Mouse (Mus musculus) cerebellum, postnatal 25 days (tissue): ENCODE results near the gene Il1r2.

Experiments
- DNase-seq, 2 experiments: peaks; one replicate each; pipeline ENCODE4 v3.0.0; 2021; ENCODE audit warnings: mixed read lengths in 2 of 2

Il1r2 gene

GRCm38 (mm10) chr1:40063409-40063808 lies 10.5 kb upstream of the Il1r2 start:
- DNase-seq, result no peak

- no peak for DNase-seq
Observed at GRCm38 (mm10) chr1:40064508-40064907, 9.4 kb upstream of the Il1r2 start.

- DNase-seq, result no peak
Observed at GRCm38 (mm10) chr1:40072558-40072957, 1.3 kb upstream of the Il1r2 start.

GRCm38 (mm10) chr1:40077328-40077727 lies 3.4 kb downstream of the Il1r2 start:
- DNase-seq, result no peak

GRCm38 (mm10) chr1:40081041-40081440 lies 7.2 kb downstream of the Il1r2 start:
- no peak for DNase-seq

GRCm38 (mm10) chr1:40084386-40084785 lies 10.5 kb downstream of the Il1r2 start:
- DNase-seq, result peak in 1 of 2 experiments; percentile 5

- peak; percentile 79 to 87 for DNase-seq
Observed at GRCm38 (mm10) chr1:40085403-40086182, 11.7 kb downstream of the Il1r2 start.

- DNase-seq, result no peak
Observed at GRCm38 (mm10) chr1:40091160-40091559, 17.3 kb downstream of the Il1r2 start.

- DNase-seq, result no peak
Observed at GRCm38 (mm10) chr1:40092541-40092940, 18.7 kb downstream of the Il1r2 start.

GRCm38 (mm10) chr1:40094601-40095304 lies 20.9 kb downstream of the Il1r2 start:
- DNase-seq, result no peak

GRCm38 (mm10) chr1:40095585-40095984 lies 21.7 kb downstream of the Il1r2 start:
- DNase-seq, result peak in 1 of 2 experiments; percentile 22

- no peak for DNase-seq
Observed at GRCm38 (mm10) chr1:40106306-40106705, 32.4 kb downstream of the Il1r2 start.

- no peak for DNase-seq
Observed at GRCm38 (mm10) chr1:40106719-40107118, 32.8 kb downstream of the Il1r2 start.

GRCm38 (mm10) chr1:40107971-40108749 lies 34.3 kb downstream of the Il1r2 start:
- no peak for DNase-seq

GRCm38 (mm10) chr1:40109736-40110135 lies 35.9 kb downstream of the Il1r2 start:
- DNase-seq, result no peak

GRCm38 (mm10) chr1:40115271-40115670 lies 41.4 kb downstream of the Il1r2 start:
- peak in 1 of 2 experiments; percentile 22 for DNase-seq

GRCm38 (mm10) chr1:40116422-40116821 lies 42.5 kb downstream of the Il1r2 start:
- peak; percentile 60 to 83 for DNase-seq

GRCm38 (mm10) chr1:40117565-40117964 lies 43.7 kb downstream of the Il1r2 start:
- no peak for DNase-seq

- DNase-seq, result no peak
Observed at GRCm38 (mm10) chr1:40124237-40124636, 50.4 kb downstream of the Il1r2 start.

GRCm38 (mm10) chr1:40128481-40128880 lies 54.6 kb downstream of the Il1r2 start:
- DNase-seq, result no peak

GRCm38 (mm10) chr1:40129321-40129720 lies 55.4 kb downstream of the Il1r2 start:
- no peak for DNase-seq

- peak in 1 of 2 experiments; percentile 35 for DNase-seq
Observed at GRCm38 (mm10) chr1:40131631-40132030, 57.8 kb downstream of the Il1r2 start.

- no peak for DNase-seq
Observed at GRCm38 (mm10) chr1:40132721-40133120, 58.8 kb downstream of the Il1r2 start.
